Mouse (Mus musculus) testis, adult 2 months (tissue): ENCODE measurements at regions not wholly inside any gene's neighbourhood (a gene's known extent, or its start where the extent isn't known, plus 50 kb on each side); places are given as distances from the start of the nearest gene placed in this dataset.

Source experiments
- CTCF ChIP-seq: fragments of 200-500 bp; IDR thresholded peaks from 2 replicates; pipeline ENCODE4 v1.5.1; 2012; ENCODE audit warnings: low read depth, mild to moderate bottlenecking, inconsistent platforms, low read length, moderate library complexity; ENCODE audit not compliant: control insufficient read depth, insufficient read depth, insufficient replicate concordance
- POLR2A ChIP-seq: fragments of 200-500 bp; IDR thresholded peaks from 2 replicates; pipeline ENCODE4 v1.6.1; 2012; ENCODE audit warnings: low read depth, mild to moderate bottlenecking, inconsistent platforms, low read length, moderate library complexity; ENCODE audit not compliant: control insufficient read depth

DNA sequence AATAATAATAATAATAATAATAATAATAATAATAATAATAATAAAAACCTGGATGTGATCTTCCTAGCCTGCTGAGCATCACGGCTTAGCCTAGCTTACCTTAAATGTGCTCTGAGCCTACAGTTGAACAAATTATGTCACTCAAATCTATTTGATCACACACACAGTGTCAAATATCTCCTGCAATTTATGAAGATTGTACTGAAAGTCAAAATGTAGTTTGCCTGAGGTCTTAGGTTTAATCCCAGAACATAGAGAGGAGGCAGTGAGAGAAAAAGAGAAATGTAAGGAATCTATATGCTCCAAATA lies 456.4 kb downstream of the Tm4sf1 start:
- TF ChIP-seq CTCF (no peak), POLR2A (no peak)
